Mouse (Mus musculus): ENCODE measurements around the gene Phf21b. TPM values are rescaled to one million over a fixed set of nuclear protein-coding genes. Genes with fewer than 3 reads are reported as not detected.

Gene Phf21b
- total RNA-seq, 2 experiments from 2014 or later = 15.3 to 16.1 TPM

DNA sequence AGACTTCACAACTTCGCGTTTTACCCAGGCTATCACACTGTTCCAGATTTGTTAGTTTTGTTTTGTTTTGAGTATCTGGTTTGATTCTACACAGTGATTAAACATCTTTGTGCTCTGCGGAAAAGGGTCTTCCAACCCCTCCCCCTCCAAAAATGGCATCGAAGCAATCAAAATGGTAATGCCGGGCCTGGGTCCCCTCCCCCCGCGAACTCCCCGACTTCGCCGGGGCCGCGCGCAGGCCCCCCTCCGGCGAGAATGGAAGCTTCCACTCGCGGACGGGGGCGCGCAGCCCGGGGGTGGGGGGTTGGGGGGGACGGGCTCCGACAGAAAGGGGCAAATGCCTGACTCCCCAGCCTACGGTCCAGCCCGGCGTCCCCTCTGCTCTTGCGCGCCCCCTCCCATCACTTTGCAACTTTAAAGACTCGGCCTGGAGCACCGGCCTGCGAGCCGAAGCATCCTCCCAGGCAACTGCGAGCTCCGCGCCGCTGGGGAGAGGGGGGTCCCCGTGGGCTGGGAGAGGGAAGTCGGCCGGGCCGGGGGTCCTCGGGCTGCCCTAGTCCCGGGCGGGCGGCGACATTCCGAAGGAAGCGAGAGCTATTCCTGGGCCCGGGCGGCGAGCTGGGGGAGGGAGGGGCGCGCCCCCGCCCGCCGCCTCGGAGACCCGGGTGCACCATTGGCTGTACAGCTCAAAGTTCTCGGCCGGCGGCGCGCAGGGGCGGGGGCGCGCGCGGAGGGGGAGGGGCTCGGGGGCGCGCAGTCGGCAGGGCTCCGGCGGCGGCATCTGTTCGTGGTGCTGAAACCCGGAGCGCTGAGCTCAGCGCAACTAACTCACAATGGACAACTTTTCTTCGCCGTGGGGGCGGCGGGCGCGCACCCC lies 2.4 kb downstream of the Phf21b start:
- intact Hi-C loops (cut with DNase I) = loop anchor here (2.0 kb wide), 1 partner anchor 69 kb away; the partner anchor contains the start of gene Nup50

DNA sequence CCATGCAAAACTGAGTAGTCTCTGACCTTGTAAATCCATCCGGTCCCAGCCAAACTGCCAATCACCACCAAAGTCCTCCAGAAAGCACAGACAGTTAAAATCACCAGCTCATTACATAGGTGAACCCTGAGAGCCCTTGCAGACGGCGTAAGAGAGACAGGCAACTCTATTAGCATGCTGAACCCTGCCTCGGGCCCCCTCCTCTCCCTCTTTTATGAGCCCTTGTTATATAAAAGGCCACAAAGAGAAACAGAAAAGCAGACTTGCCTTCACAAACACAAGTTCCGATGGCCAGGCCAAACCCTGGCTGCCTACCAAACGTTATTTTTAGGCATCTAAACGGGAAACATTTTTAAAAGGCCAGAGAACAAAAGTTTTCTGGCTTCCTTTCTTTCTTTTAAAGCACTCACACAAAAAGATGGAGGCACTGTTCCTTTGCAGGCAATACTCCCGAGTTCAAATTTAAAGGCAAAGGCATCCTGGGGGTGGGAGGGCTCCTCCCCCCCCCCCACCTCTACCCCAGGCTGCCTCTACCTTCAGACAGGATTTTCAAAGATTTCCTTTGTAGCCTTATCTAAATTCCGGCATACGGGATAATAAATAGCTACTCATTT lies 3.3 kb downstream of the Phf21b start:
- intact Hi-C loops (cut with DNase I) = no loop called here
- DNase-seq (ENCODE audit: low spot score in 2 of 2) = peak; percentile 28 to 39

More for the DNA sequence above, 2.4 kb downstream of the Phf21b start:
- DNase-seq (ENCODE audit: low spot score in 2 of 2) = peak; percentile 80 to 87

DNA sequence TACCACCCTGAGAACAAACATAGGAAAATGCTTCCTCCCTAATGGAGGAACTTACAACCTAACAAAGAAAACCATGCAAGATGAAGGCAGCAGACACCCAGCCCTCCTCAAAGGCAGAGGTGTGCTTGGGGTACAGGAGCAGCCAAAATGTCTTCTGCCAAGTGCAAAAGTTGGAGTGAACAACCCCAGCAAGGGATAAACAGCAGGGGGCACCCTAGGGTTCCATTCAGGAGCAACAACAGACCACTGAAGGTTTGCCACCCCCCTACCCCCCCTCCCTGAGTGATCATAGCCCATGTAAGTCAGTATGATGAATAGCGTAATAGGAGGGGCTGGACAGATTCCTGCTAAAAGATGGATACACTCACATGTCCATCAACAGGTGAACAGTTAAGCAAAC lies 5.5 kb downstream of the Phf21b start:
- DNase-seq (ENCODE audit: low spot score in 2 of 2) = no peak
- intact Hi-C loops (cut with DNase I) = no loop called here

DNA sequence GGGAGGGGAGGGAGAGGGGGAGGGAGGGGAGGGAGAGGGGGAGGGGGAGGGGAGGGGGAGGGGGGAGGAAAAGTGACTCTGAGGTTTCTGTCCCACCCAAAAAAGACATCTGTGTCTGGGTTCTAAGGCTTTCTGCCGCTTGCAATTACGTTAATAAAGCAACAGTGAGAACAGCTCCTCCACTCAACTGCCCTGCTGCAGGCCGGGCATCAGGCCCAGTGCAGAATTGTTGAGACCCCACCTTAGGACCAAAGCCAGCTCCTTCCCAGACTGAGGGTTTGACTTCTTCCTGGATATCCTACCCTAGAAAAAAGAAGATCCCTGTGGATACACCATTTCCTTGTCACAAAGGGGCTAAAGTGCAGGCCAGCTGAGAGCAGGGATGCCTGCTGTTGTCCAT lies 9.6 kb downstream of the Phf21b start:
- intact Hi-C loops (cut with DNase I) = no loop called here
- DNase-seq (ENCODE audit: low spot score in 2 of 2) = no peak

DNA sequence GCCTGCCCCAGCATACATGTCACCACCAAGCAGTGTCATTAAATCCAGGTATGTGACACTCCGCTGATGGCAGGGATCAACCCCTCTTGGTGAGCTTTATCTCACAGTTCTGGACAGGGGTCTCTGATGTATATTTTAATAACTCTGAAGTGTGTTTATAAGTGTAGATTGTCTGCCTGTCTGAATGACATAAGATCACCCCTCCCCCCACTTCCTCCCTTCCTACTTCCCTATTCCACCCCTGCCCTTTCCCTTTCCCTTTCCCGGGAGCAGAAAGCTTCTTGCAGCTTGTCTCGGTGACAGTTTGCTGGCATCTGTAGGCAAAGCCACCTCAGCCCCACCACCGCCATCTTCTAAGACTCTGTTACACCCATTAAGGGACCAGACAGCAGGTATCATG lies 11.0 kb downstream of the Phf21b start:
- intact Hi-C loops (cut with DNase I) = no loop called here
- no peak for DNase-seq (ENCODE audit: low spot score in 2 of 2)

DNA sequence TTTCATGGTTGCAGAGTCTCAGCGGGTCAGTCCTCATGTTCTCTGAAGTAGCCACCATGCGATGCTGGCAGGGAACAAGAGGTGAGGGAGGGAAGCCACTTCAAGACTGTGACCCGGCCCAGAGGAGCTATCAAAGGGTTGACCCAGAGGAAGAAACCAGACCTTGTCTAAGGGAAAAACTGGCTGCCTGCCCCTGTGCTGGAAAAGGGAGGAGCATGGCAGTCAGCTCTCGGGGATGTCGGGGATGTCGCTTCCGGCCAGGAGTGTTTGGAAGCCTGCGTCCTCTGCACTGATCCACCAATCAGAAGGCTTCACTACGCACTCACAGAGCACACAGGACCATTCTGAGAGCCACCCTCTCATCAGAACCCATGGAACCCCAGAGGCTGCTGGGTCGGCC lies 12.8 kb downstream of the Phf21b start:
- intact Hi-C loops (cut with DNase I) = no loop called here
- DNase-seq (ENCODE audit: low spot score in 2 of 2) = no peak

DNA sequence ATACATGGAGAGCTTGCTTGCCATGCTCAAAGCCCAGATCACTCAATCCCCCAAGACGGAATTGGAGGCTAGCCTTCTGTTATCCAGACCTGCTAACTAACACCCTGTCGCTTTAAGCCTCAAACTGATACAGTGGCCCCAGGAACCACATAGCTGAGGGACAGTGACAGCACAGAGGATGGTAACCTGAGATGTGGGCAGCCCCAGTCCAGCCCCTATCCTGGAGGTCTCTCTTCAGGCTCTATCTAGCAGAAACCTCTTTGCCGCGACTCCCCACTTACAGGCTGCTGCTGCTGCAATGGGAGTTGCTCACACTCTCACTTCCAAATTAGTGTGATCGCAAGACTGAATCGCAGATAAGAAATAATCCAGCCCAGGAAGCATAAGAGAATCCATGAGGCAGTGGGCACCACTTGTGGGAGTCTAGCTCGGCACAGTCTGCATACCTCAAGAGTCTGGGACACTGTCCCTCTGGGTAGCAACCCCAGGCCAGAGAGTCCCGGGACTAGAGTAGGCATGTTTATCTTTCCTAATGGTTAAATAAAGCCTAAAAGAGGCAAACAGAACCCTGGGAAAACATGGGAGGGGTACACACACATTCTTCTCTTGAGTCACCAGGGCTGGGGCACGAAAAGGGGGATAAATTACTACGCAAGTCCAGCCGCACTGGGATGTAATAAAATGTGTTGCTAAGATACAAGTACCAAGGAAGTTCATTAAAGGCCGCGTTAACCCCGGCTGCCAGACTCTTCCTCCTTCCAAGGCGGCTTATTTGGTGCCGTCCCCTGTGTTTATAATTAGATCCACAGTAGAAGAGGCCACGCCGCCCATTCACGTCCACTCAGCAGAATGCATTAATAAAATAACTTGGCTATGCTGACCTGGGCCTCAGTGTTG lies 13.7 kb downstream of the Phf21b start:
- intact Hi-C loops (cut with DNase I) = no loop called here
- no peak for DNase-seq (ENCODE audit: low spot score in 2 of 2)

DNA sequence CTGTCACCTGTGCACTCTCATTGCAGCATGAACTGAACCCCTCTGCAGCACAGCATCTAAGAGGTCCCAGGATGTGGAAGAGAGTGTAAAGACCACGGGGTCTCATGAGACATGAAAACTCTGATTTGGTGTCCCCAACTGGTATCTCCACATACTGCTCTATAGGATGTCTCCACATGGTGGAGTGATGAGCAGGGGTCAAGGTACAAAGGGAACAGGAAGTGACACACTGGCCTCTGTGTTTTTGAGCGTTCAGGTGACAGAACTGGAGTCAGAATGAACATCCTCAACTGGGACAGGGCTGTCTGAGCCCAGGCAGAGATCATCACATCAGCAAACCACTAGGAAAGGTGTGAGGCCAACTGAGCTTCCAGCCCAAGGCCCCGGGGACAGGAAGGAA lies 15.3 kb downstream of the Phf21b start:
- intact Hi-C loops (cut with DNase I) = no loop called here
- no peak for DNase-seq (ENCODE audit: low spot score in 2 of 2)

DNA sequence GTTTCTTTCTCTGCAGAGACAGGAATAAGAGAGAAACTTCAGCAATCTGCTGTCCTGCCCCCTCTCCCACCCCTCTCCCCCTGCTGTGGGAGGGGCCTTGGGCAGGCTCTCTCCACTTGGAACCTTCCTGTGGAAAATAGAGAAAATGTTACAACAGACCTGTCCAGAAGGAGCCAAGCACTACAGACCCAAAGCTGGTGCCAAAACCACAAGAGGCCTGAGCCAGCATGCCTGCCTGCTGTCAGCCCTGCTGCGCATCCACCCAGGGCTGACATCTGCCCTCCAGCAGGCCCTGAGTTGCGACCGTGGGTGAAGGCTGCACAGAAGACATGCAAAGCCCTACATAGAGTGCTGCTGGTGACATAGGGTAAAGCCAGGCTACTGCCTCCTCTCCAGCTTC lies 16.3 kb downstream of the Phf21b start:
- intact Hi-C loops (cut with DNase I) = no loop called here

DNA sequence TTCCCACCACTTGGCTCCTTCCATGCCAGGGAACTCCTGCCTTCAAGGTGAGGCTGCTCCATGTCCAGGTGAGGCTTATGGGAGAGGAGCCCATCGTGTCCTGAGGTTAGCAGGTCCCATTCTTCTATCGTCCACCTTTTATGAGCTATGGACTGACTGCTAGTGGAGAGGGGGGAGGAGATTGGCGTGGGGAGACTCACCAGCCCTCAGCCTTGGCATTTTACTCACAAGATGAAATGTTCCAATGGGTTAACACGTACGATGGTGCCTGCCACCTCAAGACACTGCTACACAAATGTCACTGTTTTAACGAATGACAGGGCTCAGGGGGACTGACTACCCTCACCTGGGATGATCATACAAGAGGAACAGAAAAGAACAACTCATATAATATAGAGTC lies 18.0 kb downstream of the Phf21b start:
- intact Hi-C loops (cut with DNase I) = no loop called here

More for the DNA sequence above, 16.3 kb downstream of the Phf21b start:
- DNase-seq (ENCODE audit: low spot score in 2 of 2) = no peak

DNA sequence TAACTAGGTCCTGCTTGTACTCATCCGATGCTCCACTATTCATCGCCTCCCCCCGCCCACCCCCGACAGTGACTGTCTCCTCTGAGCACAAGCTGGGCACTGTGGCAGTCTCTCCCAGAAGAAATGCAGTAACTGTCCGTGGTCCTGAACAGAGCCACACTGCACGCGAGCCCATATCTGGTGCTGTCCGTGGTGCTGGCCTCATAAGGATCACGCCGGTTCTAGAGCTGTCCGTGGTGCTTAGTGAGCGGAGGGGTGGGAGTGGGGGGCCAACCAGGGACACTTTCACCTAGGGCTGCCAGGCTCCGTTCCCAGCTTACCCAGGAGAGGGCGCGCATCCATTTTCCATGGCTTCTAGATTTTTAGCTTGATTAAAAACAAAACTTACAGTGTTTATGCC lies 26.4 kb downstream of the Phf21b start:
- intact Hi-C loops (cut with DNase I) = no loop called here
- DNase-seq (ENCODE audit: low spot score in 2 of 2) = peak; percentile 72 to 78

More for the DNA sequence above, 18.0 kb downstream of the Phf21b start:
- no peak for DNase-seq (ENCODE audit: low spot score in 2 of 2)

DNA sequence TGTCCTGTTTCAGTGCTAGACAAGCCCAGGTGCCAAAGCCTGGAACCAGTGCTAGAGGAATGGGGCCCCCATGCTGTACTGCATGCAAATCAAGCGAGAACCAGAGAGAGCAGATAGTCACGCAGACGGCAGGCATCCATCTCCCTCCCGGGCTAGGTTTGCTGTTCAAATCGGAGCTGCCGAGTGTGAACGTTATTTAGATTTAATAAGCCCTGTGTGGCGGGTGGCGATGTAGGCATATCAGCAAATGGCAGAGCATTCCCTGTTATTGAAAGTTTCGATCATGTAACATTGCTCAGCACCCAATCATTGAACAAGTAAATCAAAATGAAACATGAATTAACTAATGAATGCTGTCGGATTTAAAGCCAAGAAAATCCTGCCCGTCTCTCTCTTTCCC lies 27.2 kb downstream of the Phf21b start:
- DNase-seq (ENCODE audit: low spot score in 2 of 2) = no peak
- intact Hi-C loops (cut with DNase I) = no loop called here

DNA sequence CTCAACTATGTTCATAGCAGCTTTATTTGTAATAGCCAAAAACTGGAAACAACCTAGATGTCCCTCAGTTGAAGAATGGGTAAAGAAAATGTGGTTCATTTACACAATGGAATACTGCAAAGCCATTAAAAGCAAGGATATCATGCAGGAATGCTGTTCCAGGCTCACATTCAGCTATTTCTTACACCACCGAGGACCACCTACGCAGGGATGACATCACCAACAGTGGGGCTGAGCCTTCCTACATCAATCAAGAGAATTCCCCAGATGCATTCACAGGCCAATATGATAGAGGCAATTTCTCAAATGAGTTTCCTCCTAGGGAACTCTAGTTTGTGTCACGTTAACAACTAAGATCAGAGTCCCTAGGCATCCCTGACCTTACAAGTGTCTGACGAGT lies 32.8 kb downstream of the Phf21b start:
- DNase-seq (ENCODE audit: low spot score in 2 of 2) = no peak
- intact Hi-C loops (cut with DNase I) = no loop called here

DNA sequence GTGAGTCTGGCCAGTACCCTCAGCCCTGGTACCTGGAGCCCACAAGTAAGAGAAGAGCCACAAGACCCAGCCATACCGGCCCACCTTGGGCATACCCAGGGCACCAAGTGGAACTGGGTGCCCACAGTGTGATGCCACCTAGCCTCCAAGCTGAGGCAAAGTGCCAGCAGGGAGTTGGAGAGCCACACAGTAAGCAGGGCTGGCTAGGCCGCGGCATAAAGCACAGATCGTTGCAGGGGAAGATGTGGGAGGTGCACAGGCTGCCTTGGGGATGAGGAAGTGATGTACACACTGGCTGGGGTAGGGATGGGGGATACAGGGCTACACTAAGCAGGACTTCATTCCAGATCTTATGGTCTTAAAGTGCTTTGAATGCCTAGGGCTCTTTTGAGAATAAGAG lies 35.0 kb downstream of the Phf21b start:
- intact Hi-C loops (cut with DNase I) = no loop called here
- no peak for DNase-seq (ENCODE audit: low spot score in 2 of 2)

DNA sequence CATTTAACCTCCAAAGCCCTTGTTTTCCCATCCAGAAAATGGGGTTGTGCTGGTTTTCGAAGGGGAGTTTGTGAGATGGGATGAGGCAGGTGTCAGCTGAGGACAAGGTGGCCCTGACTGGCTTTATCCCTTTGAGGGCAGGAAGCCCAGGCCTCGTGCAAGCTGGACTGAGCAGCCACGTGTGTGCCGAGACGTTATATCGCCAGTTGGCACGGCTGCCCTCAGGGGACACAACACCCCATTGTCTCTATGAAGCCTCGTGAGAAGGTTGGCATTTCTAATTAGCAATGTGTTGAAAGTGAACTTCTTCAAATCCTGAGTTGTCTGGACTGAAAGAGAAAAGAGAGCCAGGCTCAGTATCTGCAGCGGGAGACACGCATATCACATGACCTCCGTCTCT lies 37.6 kb downstream of the Phf21b start:
- intact Hi-C loops (cut with DNase I) = no loop called here
- no peak for DNase-seq (ENCODE audit: low spot score in 2 of 2)

DNA sequence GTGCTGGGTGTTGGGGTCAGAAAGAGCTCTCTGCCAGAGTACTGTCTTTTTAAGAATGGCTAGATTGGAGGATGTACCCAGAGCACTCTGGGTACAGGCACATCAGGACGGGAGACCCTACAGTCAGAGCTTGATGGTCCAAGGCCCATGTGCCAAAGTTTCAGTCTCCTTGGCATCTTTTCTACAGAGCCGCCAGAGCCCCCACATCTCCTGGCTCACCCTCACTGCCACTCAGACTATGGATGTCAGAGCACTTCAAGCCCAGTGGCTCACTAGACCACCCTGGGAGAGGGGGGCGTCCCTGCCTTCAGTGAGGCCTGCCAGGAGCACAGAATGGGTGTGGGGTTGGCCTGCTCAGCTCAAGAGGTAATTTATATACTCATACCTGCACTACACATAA lies 38.3 kb downstream of the Phf21b start:
- intact Hi-C loops (cut with DNase I) = no loop called here
- DNase-seq (ENCODE audit: low spot score in 2 of 2) = no peak

DNA sequence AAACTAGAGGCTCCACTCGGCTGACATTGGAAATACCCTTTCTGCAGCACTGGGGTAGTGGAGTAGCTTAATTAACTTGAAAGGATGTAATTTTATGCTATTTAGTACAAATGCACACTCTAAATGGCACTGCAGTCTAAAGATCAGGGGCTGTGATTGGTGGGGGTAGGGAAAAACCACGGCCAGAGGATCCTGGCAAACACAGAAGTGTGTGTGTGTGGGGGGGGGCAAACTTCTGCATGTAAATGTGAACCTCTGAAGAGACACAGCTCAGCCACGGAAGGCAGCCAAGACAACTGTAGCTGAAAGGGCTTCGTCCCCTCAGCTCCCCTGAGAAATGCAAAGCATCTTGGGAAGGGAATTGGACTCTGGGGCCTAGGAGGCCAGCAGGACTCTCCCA lies 40.7 kb downstream of the Phf21b start:
- no peak for DNase-seq (ENCODE audit: low spot score in 2 of 2)
- intact Hi-C loops (cut with DNase I) = no loop called here

DNA sequence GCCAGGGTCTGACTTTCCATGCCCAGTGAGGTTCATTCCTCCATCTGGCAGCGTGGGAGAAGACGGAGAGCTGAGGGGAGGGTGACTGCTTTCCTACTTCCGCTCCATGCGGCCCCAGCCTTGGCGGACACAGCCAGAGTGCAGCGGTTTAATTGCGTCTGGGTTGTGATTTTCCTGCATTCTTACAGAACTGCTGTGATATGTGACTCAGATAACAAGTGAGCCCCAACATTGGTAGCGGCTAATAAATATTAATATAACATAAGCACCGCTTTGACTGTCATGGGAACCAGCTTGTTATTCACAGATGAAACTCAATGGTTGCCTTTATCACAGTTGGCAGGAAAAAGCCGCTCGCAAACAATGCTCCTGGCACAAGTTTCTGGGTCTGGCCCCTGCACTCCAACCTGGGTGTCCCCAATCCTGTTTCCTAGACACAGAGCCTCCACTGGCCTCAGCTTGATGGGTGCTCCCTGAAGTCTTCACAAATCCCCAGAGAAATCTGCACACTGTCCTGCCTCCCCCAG lies 43.0 kb downstream of the Phf21b start:
- peak; percentile 38 to 52 for DNase-seq (ENCODE audit: low spot score in 2 of 2)

DNA sequence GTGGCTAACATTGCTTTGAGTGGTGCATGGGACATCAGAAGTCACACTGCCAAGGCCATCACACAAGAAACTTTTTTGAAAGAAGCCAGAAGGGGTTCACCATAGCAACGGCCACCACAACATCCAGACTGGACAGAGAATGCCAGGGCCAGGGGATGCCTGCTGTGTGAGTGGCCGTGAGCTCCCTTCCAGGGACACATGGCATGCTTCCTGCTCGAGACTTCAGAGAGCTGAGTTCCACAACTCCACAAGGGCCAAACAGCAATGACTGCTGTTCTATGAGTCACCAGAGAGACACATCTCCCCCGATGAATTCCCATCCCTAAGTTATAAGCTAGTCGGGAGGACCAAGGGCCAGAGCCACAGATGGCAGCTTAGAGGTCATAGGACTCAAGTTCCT lies 44.7 kb downstream of the Phf21b start:
- intact Hi-C loops (cut with DNase I) = no loop called here
- no peak for DNase-seq (ENCODE audit: low spot score in 2 of 2)

More for the DNA sequence above, 43.0 kb downstream of the Phf21b start:
- intact Hi-C loops (cut with DNase I) = no loop called here
